Mouse (Mus musculus) CH12.LX (cell line): ENCODE measurements around the gene Far1.

Source experiments
- CHD1 ChIP-seq: IDR thresholded peaks from 2 replicates; pipeline ENCODE4 v1.6.1; 2012; ENCODE audit warnings: low read depth, low read length, improper control_type of control experiment, inconsistent platforms
- CTCF ChIP-seq, 2 experiments: IDR thresholded peaks in 1 of 2; conservative IDR thresholded peaks in 1 of 2; 2 replicates each; pipeline ENCODE4 v1.5.1; 2011 to 2012; ENCODE audit warnings: low read depth in 2 of 2, low read length in 2 of 2, improper control_type of control experiment in 1 of 2, inconsistent platforms in 1 of 2, mild to moderate bottlenecking in 1 of 2, moderate library complexity in 1 of 2
- MXI1 ChIP-seq: IDR thresholded peaks from 2 replicates; pipeline ENCODE4 v1.6.1; 2011; ENCODE audit warnings: mild to moderate bottlenecking, low read depth, low read length, improper control_type of control experiment
- POLR2A ChIP-seq: IDR thresholded peaks from 2 replicates; pipeline ENCODE4 v1.6.1; 2011; ENCODE audit warnings: low read depth, mild to moderate bottlenecking, improper control_type of control experiment, low read length
- USF2 ChIP-seq: conservative IDR thresholded peaks from 2 replicates; pipeline ENCODE4 v1.6.1; 2011; ENCODE audit warnings: low read depth, low read length, improper control_type of control experiment

DNA sequence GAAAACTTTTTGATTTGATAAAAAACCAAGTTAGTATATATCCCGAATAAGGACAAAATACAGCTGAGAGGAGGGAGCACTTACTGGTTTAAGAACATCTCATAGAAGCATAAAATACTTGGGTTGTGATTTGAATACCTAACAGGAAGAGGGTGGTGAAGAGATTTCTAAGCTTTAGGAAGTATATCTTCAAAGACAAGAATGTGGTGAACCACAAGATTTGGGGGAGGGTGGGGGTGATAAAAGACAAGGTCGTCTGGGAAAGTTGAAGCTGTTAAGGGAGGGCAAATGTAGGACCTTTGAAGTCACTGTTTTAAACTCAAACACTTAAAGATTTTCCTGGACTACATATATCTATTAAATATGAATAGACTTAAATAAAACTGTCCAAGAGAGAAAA, 59.1 kb downstream of the Far1 start:
- TF ChIP-seq USF2 (no peak), POLR2A (no peak), CTCF (conservative IDR thresholded peaks at IDR 0.05 in 1 of 2, IDR thresholded peaks at IDR 0.05 in 1 of 2; ENCODE audit: low read depth in 2 of 2, low read length in 2 of 2) (no peak), MXI1 (no peak), CHD1 (no peak)
